Mouse (Mus musculus): ENCODE measurements around the gene Klk1b16. TPM values are rescaled to one million over a fixed set of nuclear protein-coding genes. Genes with fewer than 3 reads are reported as not detected.
"Not testable (repeated sequence)": the region's sequence is repeated elsewhere in the genome, so short reads cannot be mapped to it uniquely, and the experiment has no call there.

Klk1b16 gene
- total RNA-seq (2021), result not detected

GRCm38 (mm10) chr7:44136467-44136866, at the start of gene Klk1b16:
Klk1b16 (plus strand) TSS chr7:44136767.
- no peak for DNase-seq (ENCODE audit: extremely low spot score in 1 of 2, low spot score in 2 of 2)
- intact Hi-C loops (cut with DNase I), result no loop called here

- intact Hi-C loops (cut with DNase I), result no loop called here
Observed at GRCm38 (mm10) chr7:44096111-44096510, 40.5 kb upstream of the Klk1b16 start.

GRCm38 (mm10) chr7:44102028-44102427, 34.5 kb upstream of the Klk1b16 start, which contains the start of gene Klk1b21:
Klk1b21 (plus strand) TSS chr7:44102328.
- intact Hi-C loops (cut with DNase I); DNase-seq (ENCODE audit: extremely low spot score in 1 of 2, low spot score in 2 of 2): not testable (repeated sequence)

More at GRCm38 (mm10) chr7:44096111-44096510, 40.5 kb upstream of the Klk1b16 start:
- DNase-seq (ENCODE audit: extremely low spot score in 1 of 2, low spot score in 2 of 2), result no peak

GRCm38 (mm10) chr7:44112373-44112772, 24.2 kb upstream of the Klk1b16 start, which contains the start of gene Klk1b22:
Klk1b22 (plus strand) TSS chr7:44112673.
- no peak for DNase-seq (ENCODE audit: extremely low spot score in 1 of 2, low spot score in 2 of 2)
- intact Hi-C loops (cut with DNase I), result no loop called here

GRCm38 (mm10) chr7:44123445-44123844, 13.1 kb upstream of the Klk1b16 start:
- DNase-seq (ENCODE audit: extremely low spot score in 1 of 2, low spot score in 2 of 2), result no peak
- intact Hi-C loops (cut with DNase I), result no loop called here

- intact Hi-C loops (cut with DNase I), result no loop called here
- no peak for DNase-seq (ENCODE audit: extremely low spot score in 1 of 2, low spot score in 2 of 2)
Observed at GRCm38 (mm10) chr7:44179299-44180045, 42.9 kb downstream of the Klk1b16 start.

GRCm38 (mm10) chr7:44186516-44186915, 49.9 kb downstream of the Klk1b16 start:
- DNase-seq (ENCODE audit: extremely low spot score in 1 of 2, low spot score in 2 of 2); intact Hi-C loops (cut with DNase I): not testable (repeated sequence)

- DNase-seq (ENCODE audit: extremely low spot score in 1 of 2, low spot score in 2 of 2); intact Hi-C loops (cut with DNase I): not testable (repeated sequence)
Observed at GRCm38 (mm10) chr7:44187936-44188335, 51.4 kb downstream of the Klk1b16 start, which contains the start of gene Klk1b24. Klk1b24 (plus strand) TSS chr7:44188236.

Other genes with a start within 250 kb of the Klk1b16 start
- gene Klk15, start 203.0 kb upstream of the Klk1b16 start, total RNA-seq (2021), result not detected
- not detected for gene Klk1b8, start 186.1 kb upstream of the Klk1b16 start, total RNA-seq (2021)
- not detected for gene Klk1b1, start 170.0 kb upstream of the Klk1b16 start, total RNA-seq (2021)
- not detected for gene Klk1b9, start 160.7 kb upstream of the Klk1b16 start, total RNA-seq (2021)
- not detected for gene Klk1b11, start 140.9 kb upstream of the Klk1b16 start, total RNA-seq (2021)
- gene Klk1b26, start 124.6 kb upstream of the Klk1b16 start, total RNA-seq (2021), result not detected
- gene Klk1b27, start 84.5 kb upstream of the Klk1b16 start, total RNA-seq (2021), result not detected
- not detected for gene Klk1b21, start 34.4 kb upstream of the Klk1b16 start, total RNA-seq (2021)
- gene Klk1b22, start 24.1 kb upstream of the Klk1b16 start, total RNA-seq (2021), result not detected
- not detected for gene Klk1b24, start 51.5 kb downstream of the Klk1b16 start, total RNA-seq (2021)
- gene Klk1b3, start 61.4 kb downstream of the Klk1b16 start, total RNA-seq (2021), result not detected
- not detected for gene Klk1b4, start 70.7 kb downstream of the Klk1b16 start, total RNA-seq (2021)
- gene Klk1b5, start 79.2 kb downstream of the Klk1b16 start, total RNA-seq (2021), result not detected
- gene Klk1, start 88.6 kb downstream of the Klk1b16 start, total RNA-seq (2021), result not detected
- not detected for gene Gm36864, start 99.4 kb downstream of the Klk1b16 start, total RNA-seq (2021)
- gene 1700028J19Rik, start 109.9 kb downstream of the Klk1b16 start, total RNA-seq (2021), result under 1 TPM; 0.91 to 0.94 TPM
- 100 to 1,000 TPM; 116 to 119 TPM for gene 2410002F23Rik, start 110.0 kb downstream of the Klk1b16 start, total RNA-seq (2021)
- not detected for gene Acp4, start 120.6 kb downstream of the Klk1b16 start, total RNA-seq (2021)
- not detected for gene Gm15517, start 124.7 kb downstream of the Klk1b16 start, total RNA-seq (2021)
- gene Clec11a, start 170.1 kb downstream of the Klk1b16 start, total RNA-seq (2021), result 1 to 10 TPM; 2.5 to 2.8 TPM
- 100 to 1,000 TPM; 423 to 432 TPM for gene Shank1, start 173.5 kb downstream of the Klk1b16 start, total RNA-seq (2021)
- gene Syt3, start 247.3 kb downstream of the Klk1b16 start, total RNA-seq (2021), result 10 to 100 TPM; 77.1 to 78.3 TPM
- gene 1700008O03Rik, start 249.1 kb downstream of the Klk1b16 start, total RNA-seq (2021), result 1 to 10 TPM; 2.1 to 2.9 TPM